Mouse (Mus musculus): Measurements from ENCODE around the gene Tshz3.

DNA sequence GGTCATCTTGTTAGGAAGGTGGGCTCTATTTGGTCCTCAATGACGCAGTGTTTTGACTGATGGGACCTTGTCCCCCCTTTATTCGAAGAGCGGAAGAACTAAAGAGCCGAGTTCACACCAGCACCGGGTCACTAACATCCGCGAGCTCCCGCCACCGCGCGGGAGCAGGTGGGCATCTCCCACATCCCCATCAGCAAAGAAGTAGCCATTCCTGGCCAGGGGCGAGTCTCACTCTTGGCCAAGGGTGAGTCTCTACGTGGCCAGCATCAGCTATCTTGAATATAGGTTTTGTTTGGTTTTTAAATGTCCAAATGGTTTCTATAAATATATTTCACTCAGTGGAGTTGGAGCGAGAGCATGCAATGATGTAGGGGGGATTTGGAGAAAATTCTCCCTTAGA lies 6.3 kb upstream of the Tshz3 start:
- TF ChIP-seq EP300 (IDR thresholded peaks at IDR 0.05) (no peak), CTCF (IDR thresholded peaks at IDR 0.05) (no peak)

Data from lung, postnatal 0 days (tissue).